Mouse (Mus musculus) lung, embryonic 14.5 days (tissue): ENCODE data around the gene Rassf7. TPM values are rescaled to one million over a fixed set of nuclear protein-coding genes. Genes with fewer than 3 reads are reported as not detected.
"Not testable (repeated sequence)": the region's sequence is repeated elsewhere in the genome, so short reads cannot be mapped to it uniquely, and the experiment has no call there.

Experiments used
- ATAC-seq: fragments of 200-750 bp; cut with Nextera tagmentation; 2 replicates; pipeline ENCODE4 v1.8.0; 2017; ENCODE audit warnings: mild to moderate bottlenecking, moderate TSS enrichment, moderate library complexity; ENCODE audit not compliant: insufficient read depth
- DNase-seq: peaks from one replicate; pipeline ENCODE4 v3.0.0-alpha.2; 2015
- H3K27ac ChIP-seq: fragments of 300-500 bp; sonication (generic); 2 replicates; pipeline ENCODE4 v1.5.1; 2014; ENCODE audit warnings: low read depth, mild to moderate bottlenecking, moderate library complexity
- H3K27me3 ChIP-seq: fragments of 300-500 bp; sonication (generic); 2 replicates; pipeline ENCODE4 v1.6.1; 2014; ENCODE audit warnings: low read length, control low read depth; ENCODE audit not compliant: insufficient read depth
- H3K36me3 ChIP-seq: fragments of 300-500 bp; sonication (generic); 2 replicates; pipeline ENCODE4 v1.6.1; 2014; ENCODE audit warnings: control low read depth; ENCODE audit not compliant: insufficient read depth
- H3K4me1 ChIP-seq: fragments of 300-500 bp; sonication (generic); 2 replicates; pipeline ENCODE4 v1.6.1; 2014; ENCODE audit warnings: antibody characterized with exemption, control low read depth; ENCODE audit not compliant: insufficient read depth
- H3K4me2 ChIP-seq: fragments of 300-500 bp; sonication (generic); 2 replicates; pipeline ENCODE4 v1.6.1; 2014; ENCODE audit warnings: mild to moderate bottlenecking
- H3K4me3 ChIP-seq: fragments of 300-500 bp; sonication (generic); 2 replicates; pipeline ENCODE4 v1.5.1; 2014; ENCODE audit warnings: low read depth, low read length
- H3K9ac ChIP-seq: fragments of 300-500 bp; sonication (generic); 2 replicates; pipeline ENCODE4 v1.6.1; 2014
- H3K9me3 ChIP-seq: fragments of 300-500 bp; sonication (generic); 2 replicates; pipeline ENCODE4 v1.6.1; 2016; ENCODE audit warnings: low read depth, low read length, control low read depth
- CTCF ChIP-seq: IDR thresholded peaks from 2 replicates; pipeline ENCODE4 v1.5.1; 2016; ENCODE audit warnings: antibody characterized with exemption, low read depth
- WGBS: fragments of 180-500 bp; shearing (Covaris S2); extraction: QIAGEN DNeasy Blood & Tissue Kit; methylation state at CpG from one replicate; pipeline ENCODE4 v1.1.7; 2014; 5-methylcytosine and 5-hydroxymethylcytosine counted together
- polyA plus RNA-seq: library from polyadenylated mRNA; unstranded; fragments of >200 nt; fragmentation: Nextera tagmentation; extraction: Ambion mirVana; gene quantifications from 2 replicates; pipeline ENCODE4 v1.2.1, GENCODE M21; 2014

Gene Rassf7
- polyA plus RNA-seq, 1 experiment from 2014 or later, result 38.9 TPM

GRCm38 (mm10) chr7:141229702-141230101 lies 14.0 kb downstream of the Rassf7 start:
- Histone ChIP-seq H3K9ac (peak overlapping the region; percentile 97), H3K27ac (no peak overlapping the region), H3K36me3 (peaks cover 44% of the 10 kb centered on the region), H3K9me3 (no peaks in the 10 kb centered on the region), H3K4me2 (peak overlapping the region; percentile 98), H3K4me1 (peaks cover 10% of the 10 kb centered on the region), H3K27me3 (no peaks in the 10 kb centered on the region), H3K4me3 (peak overlapping the region; percentile 100)
- DNase-seq, result no peak
- no peak for TF ChIP-seq CTCF
- no peak for ATAC-seq
- WGBS, result 45% methylated on average over 6 of the region's 6 CpGs

GRCm38 (mm10) chr7:141230570-141230969 lies 14.9 kb downstream of the Rassf7 start:
- Histone ChIP-seq H3K27ac (no peak overlapping the region), H3K4me1 (peaks cover 10% of the 10 kb centered on the region), H3K9me3 (no peaks in the 10 kb centered on the region), H3K27me3 (no peaks in the 10 kb centered on the region), H3K9ac (peak overlapping the region; percentile 13; the same call in 1 of the 2 replicates), H3K4me2 (peak overlapping the region; percentile 98), H3K36me3 (peaks cover 52% of the 10 kb centered on the region), H3K4me3 (no peak overlapping the region)
- ATAC-seq, result no peak
- no peak for DNase-seq
- no peak for TF ChIP-seq CTCF
- 93% methylated on average over 4 of the region's 4 CpGs for WGBS

- WGBS, result 79% methylated on average over 3 of the region's 3 CpGs
- Histone ChIP-seq H3K9me3 (no peaks in the 10 kb centered on the region), H3K4me2 (no peak overlapping the region), H3K27ac (no peak overlapping the region), H3K4me1 (peaks cover 10% of the 10 kb centered on the region), H3K9ac (no peak overlapping the region), H3K4me3 (no peak overlapping the region), H3K27me3 (no peaks in the 10 kb centered on the region), H3K36me3 (peaks cover 56% of the 10 kb centered on the region)
- no peak for ATAC-seq
- no peak for TF ChIP-seq CTCF
- no peak for DNase-seq
These were observed 15.5 kb downstream of the Rassf7 start for GRCm38 (mm10) chr7:141231111-141231510.

GRCm38 (mm10) chr7:141231551-141231950 lies 15.9 kb downstream of the Rassf7 start:
- TF ChIP-seq CTCF, result no peak
- H3K27me3 ChIP-seq, result no peaks in the 10 kb centered on the region
- WGBS, result 90% methylated on average over 9 of the region's 10 CpGs
- H3K4me3 ChIP-seq, result no peak overlapping the region
- H3K4me1 ChIP-seq, result peaks cover 10% of the 10 kb centered on the region
- H3K27ac ChIP-seq, result no peak overlapping the region
- DNase-seq, result no peak
- no peak overlapping the region for H3K4me2 ChIP-seq
- no peak for ATAC-seq
- H3K9me3 ChIP-seq, result no peaks in the 10 kb centered on the region
- H3K36me3 ChIP-seq, result peaks cover 61% of the 10 kb centered on the region
- no peak overlapping the region for H3K9ac ChIP-seq

- peaks cover 94% of the 10 kb centered on the region for H3K36me3 ChIP-seq
- not testable (repeated sequence) for ATAC-seq, H3K4me1 ChIP-seq, DNase-seq, H3K27me3 ChIP-seq, H3K4me2 ChIP-seq, H3K27ac ChIP-seq, H3K9ac ChIP-seq, H3K4me3 ChIP-seq, H3K9me3 ChIP-seq
- 78% methylated on average over 4 of the region's 4 CpGs for WGBS
These were observed 34.8 kb downstream of the Rassf7 start for GRCm38 (mm10) chr7:141250486-141250885.

- Histone ChIP-seq H3K27me3 (no peaks in the 10 kb centered on the region), H3K4me1 (no peaks in the 10 kb centered on the region), H3K9me3 (no peaks in the 10 kb centered on the region), H3K36me3 (peaks cover 96% of the 10 kb centered on the region), H3K4me3 (no peak overlapping the region), H3K27ac (no peak overlapping the region), H3K9ac (no peak overlapping the region), H3K4me2 (no peak overlapping the region)
- no peak for DNase-seq
- 91% methylated on average over 10 of the region's 10 CpGs for WGBS
- no peak for ATAC-seq
- no peak for TF ChIP-seq CTCF
These were observed 40.5 kb downstream of the Rassf7 start for GRCm38 (mm10) chr7:141256159-141256558.

GRCm38 (mm10) chr7:141261480-141261879 lies 45.8 kb downstream of the Rassf7 start:
- no peak for DNase-seq
- Histone ChIP-seq H3K4me1 (no peaks in the 10 kb centered on the region), H3K36me3 (peaks cover 80% of the 10 kb centered on the region), H3K9ac (no peak overlapping the region), H3K27me3 (no peaks in the 10 kb centered on the region), H3K4me3 (no peak overlapping the region), H3K4me2 (no peak overlapping the region), H3K9me3 (no peaks in the 10 kb centered on the region), H3K27ac (no peak overlapping the region)
- TF ChIP-seq CTCF, result no peak
- no peak for ATAC-seq
- 86% methylated on average over 3 of the region's 3 CpGs for WGBS

- Histone ChIP-seq H3K27me3 (no peaks in the 10 kb centered on the region), H3K4me1 (no peaks in the 10 kb centered on the region), H3K27ac (no peak overlapping the region), H3K36me3 (peaks cover 58% of the 10 kb centered on the region), H3K9me3 (no peaks in the 10 kb centered on the region), H3K4me3 (no peak overlapping the region), H3K4me2 (no peak overlapping the region), H3K9ac (no peak overlapping the region)
- TF ChIP-seq CTCF, result no peak
- no peak for DNase-seq
- ATAC-seq, result no peak
- WGBS, result 82% methylated on average over 13 of the region's 13 CpGs
These were observed 48.0 kb downstream of the Rassf7 start for GRCm38 (mm10) chr7:141263640-141264039.
